Mouse (Mus musculus) spleen, adult 2 months (tissue): ENCODE measurements around the gene 4930415L06Rik. TPM values are rescaled to one million over a fixed set of nuclear protein-coding genes. Genes with fewer than 3 reads are reported as not detected.

Experiments
- DNase-seq, 2 experiments: peaks; one replicate each; pipeline versions ENCODE4 v3.0.0 to v3.0.0-alpha.2; 2012 to 2021; ENCODE audit warnings: low spot score in 2 of 2, low read depth in 1 of 2
- H3K27ac ChIP-seq: fragments of 200-500 bp; 2 replicates; pipeline ENCODE4 v1.5.1; 2012; ENCODE audit warnings: low read length, inconsistent platforms; ENCODE audit not compliant: insufficient read depth
- H3K27me3 ChIP-seq: fragments of 200-500 bp; 2 replicates; pipeline ENCODE4 v1.6.1; 2012; ENCODE audit warnings: mild to moderate bottlenecking, moderate library complexity, low read length, inconsistent platforms; ENCODE audit not compliant: control insufficient read depth, insufficient read depth
- H3K36me3 ChIP-seq: fragments of 200-500 bp; 2 replicates; pipeline ENCODE4 v1.6.1; 2012; ENCODE audit warnings: mild to moderate bottlenecking, low read length, inconsistent platforms; ENCODE audit not compliant: control insufficient read depth, insufficient read depth
- H3K4me1 ChIP-seq: fragments of 200-500 bp; 2 replicates; pipeline ENCODE4 v1.6.1; 2011; ENCODE audit warnings: inconsistent platforms; ENCODE audit not compliant: control insufficient read depth, insufficient read depth, insufficient read length
- H3K4me3 ChIP-seq: fragments of 200-500 bp; 2 replicates; pipeline ENCODE4 v1.5.1; 2011; ENCODE audit warnings: mild to moderate bottlenecking, inconsistent platforms; ENCODE audit not compliant: insufficient read depth, insufficient read length; ENCODE audit errors: extremely low read depth
- CTCF ChIP-seq: fragments of 200-500 bp; IDR thresholded peaks from 2 replicates; pipeline ENCODE4 v1.5.1; 2011; ENCODE audit warnings: mild to moderate bottlenecking, inconsistent platforms; ENCODE audit not compliant: insufficient read depth, insufficient read length, insufficient replicate concordance; ENCODE audit errors: extremely low read depth
- POLR2A ChIP-seq: fragments of 200-500 bp; IDR thresholded peaks from 2 replicates; pipeline ENCODE4 v1.6.1; 2011; ENCODE audit warnings: low read depth, low read length, inconsistent platforms
- WGBS: fragments of 180-500 bp; shearing (Covaris S2); methylation state at CpG from one replicate; pipeline ENCODE4 v1.1.7; 2018; 5-methylcytosine and 5-hydroxymethylcytosine counted together
- polyA plus RNA-seq: library from polyadenylated mRNA; depleted of rRNA; stranded (reverse); fragments of >200 nt; gene quantifications from 2 replicates; pipeline ENCODE4 v1.2.3, GENCODE M21; 2012; rRNA removed

The 4930415L06Rik gene
- not detected in 2 replicates for polyA plus RNA-seq

GRCm38 (mm10) chrX:89932752-89933151, at the start of gene 4930415L06Rik:
Gene 4930415L06Rik (minus strand): TSS chrX:89932852.
- Histone ChIP-seq H3K4me1 (no peaks in the 10 kb centered on the region), H3K27me3 (no peaks in the 10 kb centered on the region), H3K36me3 (no peaks in the 10 kb centered on the region), H3K27ac (no peak within 1 kb of the TSS), H3K4me3 (no peak within 1 kb of the TSS)
- 85% methylated on average over 5 of the region's 5 CpGs for WGBS
- TF ChIP-seq POLR2A (no peak), CTCF (no peak)
- DNase-seq = no peak

- Histone ChIP-seq H3K4me1 (no peaks in the 10 kb centered on the region), H3K27me3 (no peaks in the 10 kb centered on the region), H3K36me3 (no peaks in the 10 kb centered on the region), H3K4me3 (no peak overlapping the region), H3K27ac (no peak overlapping the region)
- no peak for DNase-seq
- TF ChIP-seq POLR2A = no peak
- TF ChIP-seq CTCF = no peak
Measured at GRCm38 (mm10) chrX:89978621-89979020, 46.0 kb upstream of the 4930415L06Rik start.

- no peaks in the 10 kb centered on the region for H3K4me1 ChIP-seq
- TF ChIP-seq POLR2A (no peak), CTCF (no peak)
- no peak overlapping the region for H3K4me3 ChIP-seq
- H3K27me3 ChIP-seq = no peaks in the 10 kb centered on the region
- WGBS = 97% methylated on average over 1 of the region's 1 CpGs
- DNase-seq = no peak
- H3K27ac ChIP-seq = no peak overlapping the region
- H3K36me3 ChIP-seq = no peaks in the 10 kb centered on the region
Measured at GRCm38 (mm10) chrX:89904871-89905270, 27.8 kb downstream of the 4930415L06Rik start.

Other genes with a start within 250 kb of the 4930415L06Rik start
- not detected in 2 replicates for gene 4932429P05Rik, start 180.6 kb downstream of the 4930415L06Rik start, polyA plus RNA-seq